9 mouse cellular contexts compared by ENCODE assay signal in the genomic region with DNA sequence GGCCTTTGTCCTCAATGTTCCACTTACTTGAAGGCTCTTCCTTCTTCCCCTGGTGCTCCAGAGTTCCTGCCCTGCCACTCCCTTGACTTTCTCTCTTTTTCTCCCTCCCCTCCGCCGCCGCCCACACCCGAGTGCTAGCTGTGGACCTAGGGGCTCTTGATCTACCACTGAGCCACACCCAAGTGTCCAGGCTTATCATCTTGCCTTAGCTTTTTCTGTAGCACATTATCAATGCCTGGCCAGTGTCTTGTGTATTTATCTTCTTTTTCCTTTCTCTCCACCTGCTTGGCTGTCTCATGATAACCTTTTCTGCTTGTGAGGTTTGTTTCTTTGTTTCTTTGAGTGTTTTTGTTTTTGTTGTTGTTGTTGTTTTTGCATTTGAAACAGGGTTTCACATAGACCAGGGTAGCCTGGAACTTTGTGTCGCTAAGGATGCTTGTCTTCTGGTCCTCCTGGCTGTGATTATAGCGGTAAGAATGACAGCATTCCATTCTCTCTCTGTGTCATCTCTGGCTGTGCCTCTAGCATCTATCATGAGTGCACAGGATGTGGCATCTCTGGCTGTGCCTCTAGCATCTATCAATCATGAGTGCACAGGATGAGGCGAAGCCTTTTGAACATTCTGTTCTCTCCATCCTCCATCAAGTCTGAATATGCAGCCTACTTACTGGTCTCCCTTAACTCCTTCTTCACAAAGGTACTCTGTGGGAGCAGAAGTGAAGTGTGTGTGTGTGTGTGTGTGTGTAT. TPM values are rescaled to one million over a fixed set of nuclear protein-coding genes. Genes with fewer than 3 reads are reported as not detected.
DNase-seq lines count a peak whose midpoint lies in the region; ATAC-seq and TF ChIP-seq lines count a peak whose summit lies in the region.
"Had no signal": no experiment of that assay in that cellular context is flagged by ENCODE, and none has a peak within 500 bp of the region (broad histone marks: within the 10 kb centered on the region; RNA-seq: fewer than 3 reads in every experiment).

A gene (minus strand): TSS at position 68 of the 747 bp plus-strand sequence.

- TF ChIP-seq CTCF in thymus, adult 2 months (IDR thresholded peaks at IDR 0.05; ENCODE audit: borderline replicate concordance, control insufficient read depth, extremely low read depth, insufficient read depth, low read length, poor library complexity), result no peak

- H3K9ac ChIP-seq in liver, embryonic 11.5 days (ENCODE audit: low read depth, low read length), result peak within 1 kb of the TSS; percentile 71

- DNase-seq in adrenal gland, adult 18-20 months (ENCODE audit: low spot score in 2 of 2), result no peak
- DNase-seq in adrenal gland, adult (ENCODE audit: inconsistent age in 2 of 2, low spot score in 1 of 2), result no peak
- DNase-seq in thymus, adult 2 months, result no peak
- DNase-seq in thymus, adult 18-20 months, result no peak
- peak; percentile 57 for DNase-seq in liver, embryonic 11.5 days (ENCODE audit: low spot score)
- no peak for DNase-seq in testis, postnatal 10 days (ENCODE audit: low spot score)
- DNase-seq in left cerebral cortex, postnatal 4 days, result no peak
- DNase-seq in layer of hippocampus, postnatal 14 days (ENCODE audit: low spot score in 2 of 2), result no peak
- DNase-seq: cerebellum, adult 11 months had no signal

- WGBS in thymus, adult 2 months, result 61% methylated on average over 7 of the region's 7 CpGs
- WGBS in liver, embryonic 11.5 days, result 39% methylated on average over 7 of the region's 7 CpGs

- peaks cover 47% of the 10 kb centered on the region for H3K4me1 ChIP-seq in thymus, adult 2 months (replicated peaks; ENCODE audit: control insufficient read depth, insufficient read depth, low read length)
- peaks cover 33% of the 10 kb centered on the region for H3K4me1 ChIP-seq in liver, embryonic 11.5 days (replicated peaks; ENCODE audit: control insufficient read depth, insufficient read depth, low read length)

- H3K36me3 ChIP-seq in thymus, adult 2 months (ENCODE audit: control insufficient read depth, insufficient read depth, low read length), result no peaks in the 10 kb centered on the region
- no peaks in the 10 kb centered on the region for H3K36me3 ChIP-seq in liver, embryonic 11.5 days (ENCODE audit: control insufficient read depth, insufficient read depth, low read length)

- intact Hi-C loops in left cerebral cortex, postnatal 4 days (cut with DNase I), result no loop called here

- H3K4me2 ChIP-seq in liver, embryonic 11.5 days, result peak within 1 kb of the TSS; percentile 95

- peak; percentile 90 for ATAC-seq in liver, embryonic 11.5 days (replicated peaks; ENCODE audit: low FRiP score)

- peak within 1 kb of the TSS; percentile 93 for H3K27ac ChIP-seq in thymus, adult 2 months (ENCODE audit: control insufficient read depth, insufficient read depth, low read length)
- H3K27ac ChIP-seq in liver, embryonic 11.5 days (ENCODE audit: low read depth, low read length), result peak within 1 kb of the TSS; percentile 95

- no peak within 1 kb of the TSS for H3K4me3 ChIP-seq in thymus, adult 2 months (ENCODE audit: control insufficient read depth, insufficient read depth, low read length)
- H3K4me3 ChIP-seq in liver, embryonic 11.5 days (ENCODE audit: low read depth, low read length), result peak within 1 kb of the TSS; percentile 53

- peaks cover 4% of the 10 kb centered on the region; the same call in 1 of the 2 replicates for H3K9me3 ChIP-seq in liver, embryonic 11.5 days (ENCODE audit: control insufficient read depth, low read length)

- H3K27me3 ChIP-seq in thymus, adult 2 months (ENCODE audit: control insufficient read depth, insufficient read depth, low read length), result no peaks in the 10 kb centered on the region
- no peaks in the 10 kb centered on the region for H3K27me3 ChIP-seq in liver, embryonic 11.5 days (replicated peaks; ENCODE audit: control insufficient read depth, insufficient read depth, low read length)

- TF ChIP-seq POLR2A in thymus, adult 2 months (IDR thresholded peaks at IDR 0.05; ENCODE audit: control insufficient read depth, extremely low read depth, insufficient read depth, low read length, poor library complexity), result no peak

RNA-seq across cellular contexts. Expression of the gene that starts here (rescaled TPM):
- 10 to 100 TPM; 46.9 to 92.0 TPM for total RNA-seq in adrenal gland, adult 18-20 months (2021)
- 248 and 304 TPM in 2 replicates for polyA plus RNA-seq in thymus, adult 2 months (2012; rRNA removed)
- 156 and 162 TPM in 2 replicates for polyA plus RNA-seq in liver, embryonic 11.5 days (2014; fragmentation: Nextera tagmentation; extraction: Ambion mirVana)
- under 1 TPM; 0.26 to 0.38 TPM for total RNA-seq in left cerebral cortex, postnatal 4 days (2021)
- total RNA-seq in layer of hippocampus, postnatal 14 days (2021), result under 1 TPM; 0.44 to 0.86 TPM

Comparison
In these comparisons a context has a peak if more than half of its experiments do, and no peak if none do; other contexts are left out.
1. RNA of the gene that starts here (total RNA-seq): 46.9 to 92.0 TPM in adrenal gland, adult 18-20 months; 0.44 to 0.86 TPM in layer of hippocampus, postnatal 14 days and 0.26 to 0.38 TPM in left cerebral cortex, postnatal 4 days; every median in the first group is over 10 times any median in the second.